Mouse (Mus musculus): ENCODE results near the gene Ddx52. TPM values are rescaled to one million over a fixed set of nuclear protein-coding genes. Genes with fewer than 3 reads are reported as not detected.

Ddx52 gene
- 26.2 and 27.4 TPM in 2 replicates for polyA plus RNA-seq (2014; fragmentation: Nextera tagmentation; extraction: Ambion mirVana)

DNA sequence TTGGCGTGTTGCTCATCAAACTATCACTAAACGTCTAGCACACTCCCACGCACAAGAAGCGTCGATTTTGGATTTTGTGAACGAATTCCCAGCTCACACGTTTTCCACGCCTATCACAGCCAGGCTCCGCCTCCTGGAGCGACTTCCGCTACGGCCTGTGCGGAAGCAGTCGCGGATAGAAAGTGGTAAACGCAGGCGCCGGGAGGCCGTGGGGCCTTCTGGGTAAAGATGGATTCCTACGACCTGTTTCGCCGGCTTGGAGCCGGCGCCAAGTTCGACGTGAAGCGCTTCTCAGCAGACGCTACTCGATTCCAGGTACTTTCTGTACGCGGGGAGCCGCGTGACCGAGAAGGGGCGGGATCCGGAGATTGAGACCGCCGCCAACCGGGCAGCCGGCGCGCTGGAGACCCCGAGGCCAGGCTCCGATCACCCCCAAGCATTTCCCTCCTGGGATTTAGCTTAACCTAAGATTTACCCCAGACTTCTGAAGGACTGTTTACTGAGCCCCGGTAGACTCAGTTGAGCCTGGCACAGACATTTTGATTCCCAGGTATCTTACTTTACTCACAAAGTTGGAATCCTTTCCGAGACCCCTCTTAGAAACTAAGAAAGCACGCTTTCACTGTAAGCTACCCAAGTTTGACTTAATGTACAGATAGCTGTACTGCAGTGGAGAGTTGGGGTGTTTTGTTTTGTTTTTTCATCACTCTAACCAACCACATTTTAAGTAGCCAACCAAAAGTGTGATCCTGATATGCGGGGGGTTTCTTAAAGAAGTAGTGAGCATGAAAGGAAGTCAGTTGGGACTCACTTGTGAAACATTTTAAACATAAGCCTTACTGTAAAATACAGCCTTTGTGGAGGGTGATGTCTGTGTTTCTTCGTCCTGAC lies at the start of gene Ddx52:
Gene Ddx52, plus strand, starts transcription at position 113 of the 891 bp plus-strand sequence.
- Histone ChIP-seq H3K4me2 (peak within 1 kb of the TSS; percentile 77), H3K27ac (ENCODE audit: low read depth, low read length) (peak within 1 kb of the TSS; percentile 68), H3K9ac (ENCODE audit: low read depth, low read length) (peak within 1 kb of the TSS; percentile 96), H3K9me3 (replicated peaks; ENCODE audit: control insufficient read depth, low read length) (no peaks in the 10 kb centered on the region), H3K4me1 (ENCODE audit: control insufficient read depth, insufficient read depth, low read length) (peaks cover 6% of the 10 kb centered on the region), H3K4me3 (ENCODE audit: low read depth, low read length) (peak within 1 kb of the TSS; percentile 90), H3K27me3 (ENCODE audit: control insufficient read depth, insufficient read depth, low read length) (peaks cover 6% of the 10 kb centered on the region; the same call in 1 of the 2 replicates), H3K36me3 (ENCODE audit: control insufficient read depth, insufficient read depth, low read length) (peaks cover 24% of the 10 kb centered on the region)
- under 1% methylated on average over 49 of the region's 49 CpGs for WGBS (ENCODE audit: insufficient replicate concordance)
- ATAC-seq (replicated peaks; ENCODE audit: insufficient number of reproducible peaks, low FRiP score, low TSS enrichment): peak; percentile 74

- no peak overlapping the region for H3K4me3 ChIP-seq (ENCODE audit: low read depth, low read length)
- no peak overlapping the region for H3K27ac ChIP-seq (ENCODE audit: low read depth, low read length)
- no peak for ATAC-seq (replicated peaks; ENCODE audit: insufficient number of reproducible peaks, low FRiP score, low TSS enrichment)
- no peak overlapping the region for H3K9ac ChIP-seq (ENCODE audit: low read depth, low read length)
- no peaks in the 10 kb centered on the region for H3K36me3 ChIP-seq (ENCODE audit: control insufficient read depth, insufficient read depth, low read length)
- no peaks in the 10 kb centered on the region for H3K9me3 ChIP-seq (replicated peaks; ENCODE audit: control insufficient read depth, low read length)
- no peaks in the 10 kb centered on the region for H3K4me1 ChIP-seq (ENCODE audit: control insufficient read depth, insufficient read depth, low read length)
- H3K4me2 ChIP-seq: no peak overlapping the region
- WGBS (ENCODE audit: insufficient replicate concordance): 69% methylated on average over 9 of the region's 9 CpGs
- no peaks in the 10 kb centered on the region for H3K27me3 ChIP-seq (ENCODE audit: control insufficient read depth, insufficient read depth, low read length)
Observed at GRCm38 (mm10) chr11:83893325-83893724, 48.5 kb upstream of the Ddx52 start.

DNA sequence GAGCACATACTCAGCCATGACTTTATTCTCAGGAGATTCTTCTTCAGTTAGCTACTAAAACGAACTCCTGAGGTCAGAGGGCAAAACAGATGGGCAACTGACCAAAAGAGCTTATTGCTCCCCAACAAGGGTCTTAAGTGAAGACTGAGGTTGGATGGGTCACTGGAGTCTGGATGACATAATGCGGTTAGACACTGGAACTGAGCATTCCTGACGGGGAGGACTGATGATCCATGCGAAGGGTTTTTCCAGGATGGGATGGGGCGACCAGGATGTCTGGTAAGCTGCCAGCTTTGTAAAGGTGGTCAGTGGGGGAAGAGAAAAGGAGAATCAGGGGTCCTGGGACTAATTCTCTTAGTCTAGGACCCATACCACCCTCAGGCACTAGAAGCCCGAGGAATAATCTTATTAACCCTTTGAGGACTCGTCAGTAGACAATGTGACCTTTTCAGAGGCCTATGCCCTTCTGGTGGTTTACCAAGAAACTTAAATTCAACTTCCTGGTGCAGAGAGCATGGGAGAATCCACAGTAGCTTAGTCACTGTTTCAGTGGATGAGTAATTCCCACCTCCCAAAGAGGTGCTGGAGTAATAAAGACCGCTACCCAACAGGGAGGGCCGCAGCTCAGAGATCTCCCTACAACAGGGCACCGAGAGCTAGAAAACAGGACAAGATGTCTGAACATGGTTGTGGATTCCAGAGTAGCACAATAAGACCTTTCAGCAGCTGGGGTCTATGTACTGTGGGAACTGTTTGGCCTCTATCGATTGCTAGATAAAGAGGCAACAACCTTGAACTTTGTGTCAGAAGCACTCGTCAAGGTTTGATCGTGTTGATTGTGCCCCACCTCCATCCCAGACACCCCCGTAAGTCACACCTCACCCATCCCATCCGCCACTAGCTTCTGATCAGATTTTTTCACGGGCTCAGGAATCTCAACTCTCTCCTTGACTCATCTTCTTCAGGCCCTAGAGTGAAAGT lies 45.1 kb upstream of the Ddx52 start:
- Histone ChIP-seq H3K27ac (ENCODE audit: low read depth, low read length) (no peak overlapping the region), H3K4me1 (ENCODE audit: control insufficient read depth, insufficient read depth, low read length) (no peaks in the 10 kb centered on the region), H3K4me3 (ENCODE audit: low read depth, low read length) (no peak overlapping the region), H3K9me3 (replicated peaks; ENCODE audit: control insufficient read depth, low read length) (no peaks in the 10 kb centered on the region), H3K27me3 (ENCODE audit: control insufficient read depth, insufficient read depth, low read length) (no peaks in the 10 kb centered on the region), H3K36me3 (ENCODE audit: control insufficient read depth, insufficient read depth, low read length) (no peaks in the 10 kb centered on the region), H3K9ac (ENCODE audit: low read depth, low read length) (no peak overlapping the region), H3K4me2 (no peak overlapping the region)
- ATAC-seq (replicated peaks; ENCODE audit: insufficient number of reproducible peaks, low FRiP score, low TSS enrichment): no peak
- WGBS (ENCODE audit: insufficient replicate concordance): 76% methylated on average over 16 of the region's 16 CpGs

DNA sequence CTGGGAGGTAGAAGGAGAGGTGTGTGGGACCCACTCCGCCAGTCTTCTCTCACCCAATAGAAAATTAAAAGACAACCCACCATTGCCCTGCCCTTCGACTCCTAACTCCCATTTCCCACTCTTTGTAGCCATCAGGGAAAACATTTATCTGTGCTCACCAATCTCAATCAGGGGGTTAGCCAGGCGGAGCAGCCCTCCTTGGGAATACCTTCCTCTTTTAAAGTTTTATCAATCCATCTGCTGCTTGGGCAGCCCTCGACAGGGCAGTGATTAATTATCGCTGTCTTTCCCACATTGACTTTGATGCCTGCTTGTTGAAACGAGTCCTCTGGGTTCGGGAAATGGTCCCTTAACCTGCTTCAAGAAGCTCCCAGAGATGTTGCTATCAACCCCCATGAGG lies 44.3 kb upstream of the Ddx52 start:
- Histone ChIP-seq H3K27me3 (ENCODE audit: control insufficient read depth, insufficient read depth, low read length) (no peaks in the 10 kb centered on the region), H3K4me3 (ENCODE audit: low read depth, low read length) (no peak overlapping the region), H3K4me2 (no peak overlapping the region), H3K9ac (ENCODE audit: low read depth, low read length) (no peak overlapping the region), H3K4me1 (ENCODE audit: control insufficient read depth, insufficient read depth, low read length) (no peaks in the 10 kb centered on the region), H3K36me3 (ENCODE audit: control insufficient read depth, insufficient read depth, low read length) (no peaks in the 10 kb centered on the region), H3K27ac (ENCODE audit: low read depth, low read length) (no peak overlapping the region), H3K9me3 (replicated peaks; ENCODE audit: control insufficient read depth, low read length) (no peaks in the 10 kb centered on the region)
- ATAC-seq (replicated peaks; ENCODE audit: insufficient number of reproducible peaks, low FRiP score, low TSS enrichment): no peak
- 61% methylated on average over 7 of the region's 7 CpGs for WGBS (ENCODE audit: insufficient replicate concordance)

DNA sequence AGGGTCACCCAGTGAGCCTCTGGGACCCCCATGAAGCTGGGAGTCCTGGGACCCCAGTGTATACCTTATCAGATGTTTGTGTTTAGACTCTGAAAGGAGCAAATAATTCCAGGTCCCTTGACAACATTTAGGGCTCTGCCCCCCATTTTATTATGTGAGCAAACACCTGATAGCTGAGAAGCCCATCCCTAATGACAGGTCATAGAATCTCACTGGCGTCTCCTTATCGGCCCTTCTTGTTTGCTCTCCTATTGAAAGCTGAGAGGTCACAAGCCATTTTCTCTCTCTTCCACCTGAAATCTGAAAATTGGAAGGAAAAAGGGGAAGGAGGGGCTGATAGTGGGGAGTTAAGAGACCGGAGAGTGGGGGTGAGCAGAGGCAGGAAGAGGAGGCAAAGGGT lies 39.0 kb upstream of the Ddx52 start:
- 79% methylated on average over 3 of the region's 3 CpGs for WGBS (ENCODE audit: insufficient replicate concordance)

GRCm38 (mm10) chr11:83905756-83906155 lies 36.1 kb upstream of the Ddx52 start:
- 72% methylated on average over 5 of the region's 5 CpGs for WGBS (ENCODE audit: insufficient replicate concordance)
- no peak overlapping the region for H3K4me3 ChIP-seq (ENCODE audit: low read depth, low read length)
- no peaks in the 10 kb centered on the region; the same call in 1 of the 2 replicates for H3K27me3 ChIP-seq (ENCODE audit: control insufficient read depth, insufficient read depth, low read length)
- H3K27ac ChIP-seq (ENCODE audit: low read depth, low read length): no peak overlapping the region
- H3K9me3 ChIP-seq (replicated peaks; ENCODE audit: control insufficient read depth, low read length): no peaks in the 10 kb centered on the region
- no peaks in the 10 kb centered on the region for H3K4me1 ChIP-seq (ENCODE audit: control insufficient read depth, insufficient read depth, low read length)
- no peaks in the 10 kb centered on the region for H3K36me3 ChIP-seq (ENCODE audit: control insufficient read depth, insufficient read depth, low read length)
- ATAC-seq (replicated peaks; ENCODE audit: insufficient number of reproducible peaks, low FRiP score, low TSS enrichment): no peak
- no peak overlapping the region for H3K9ac ChIP-seq (ENCODE audit: low read depth, low read length)
- H3K4me2 ChIP-seq: no peak overlapping the region

More for the DNA sequence above, 39.0 kb upstream of the Ddx52 start:
- H3K4me3 ChIP-seq (ENCODE audit: low read depth, low read length): no peak overlapping the region
- no peak for ATAC-seq (replicated peaks; ENCODE audit: insufficient number of reproducible peaks, low FRiP score, low TSS enrichment)
- H3K27ac ChIP-seq (ENCODE audit: low read depth, low read length): no peak overlapping the region
- H3K9ac ChIP-seq (ENCODE audit: low read depth, low read length): no peak overlapping the region
- no peaks in the 10 kb centered on the region for H3K4me1 ChIP-seq (ENCODE audit: control insufficient read depth, insufficient read depth, low read length)
- H3K4me2 ChIP-seq: no peak overlapping the region
- H3K27me3 ChIP-seq (ENCODE audit: control insufficient read depth, insufficient read depth, low read length): no peaks in the 10 kb centered on the region
- H3K36me3 ChIP-seq (ENCODE audit: control insufficient read depth, insufficient read depth, low read length): no peaks in the 10 kb centered on the region
- no peaks in the 10 kb centered on the region for H3K9me3 ChIP-seq (replicated peaks; ENCODE audit: control insufficient read depth, low read length)

- no peak overlapping the region for H3K9ac ChIP-seq (ENCODE audit: low read depth, low read length)
- H3K4me2 ChIP-seq: no peak overlapping the region
- H3K4me3 ChIP-seq (ENCODE audit: low read depth, low read length): no peak overlapping the region
- ATAC-seq (replicated peaks; ENCODE audit: insufficient number of reproducible peaks, low FRiP score, low TSS enrichment): no peak
- no peaks in the 10 kb centered on the region for H3K4me1 ChIP-seq (ENCODE audit: control insufficient read depth, insufficient read depth, low read length)
- no peaks in the 10 kb centered on the region for H3K36me3 ChIP-seq (ENCODE audit: control insufficient read depth, insufficient read depth, low read length)
- 45% methylated on average over 7 of the region's 7 CpGs for WGBS (ENCODE audit: insufficient replicate concordance)
- H3K9me3 ChIP-seq (replicated peaks; ENCODE audit: control insufficient read depth, low read length): no peaks in the 10 kb centered on the region
- no peaks in the 10 kb centered on the region; the same call in 1 of the 2 replicates for H3K27me3 ChIP-seq (ENCODE audit: control insufficient read depth, insufficient read depth, low read length)
- no peak overlapping the region for H3K27ac ChIP-seq (ENCODE audit: low read depth, low read length)
Observed at GRCm38 (mm10) chr11:83908376-83908775, 33.5 kb upstream of the Ddx52 start.

GRCm38 (mm10) chr11:83913824-83914311 lies 28.0 kb upstream of the Ddx52 start:
- no peaks in the 10 kb centered on the region for H3K4me1 ChIP-seq (ENCODE audit: control insufficient read depth, insufficient read depth, low read length)
- WGBS (ENCODE audit: insufficient replicate concordance): 73% methylated on average over 8 of the region's 8 CpGs
- H3K4me3 ChIP-seq (ENCODE audit: low read depth, low read length): no peak overlapping the region
- no peak overlapping the region for H3K4me2 ChIP-seq
- ATAC-seq (replicated peaks; ENCODE audit: insufficient number of reproducible peaks, low FRiP score, low TSS enrichment): no peak
- H3K36me3 ChIP-seq (ENCODE audit: control insufficient read depth, insufficient read depth, low read length): no peaks in the 10 kb centered on the region
- no peaks in the 10 kb centered on the region for H3K9me3 ChIP-seq (replicated peaks; ENCODE audit: control insufficient read depth, low read length)
- no peak overlapping the region for H3K27ac ChIP-seq (ENCODE audit: low read depth, low read length)
- no peak overlapping the region for H3K9ac ChIP-seq (ENCODE audit: low read depth, low read length)
- H3K27me3 ChIP-seq (ENCODE audit: control insufficient read depth, insufficient read depth, low read length): no peaks in the 10 kb centered on the region
